Mouse (Mus musculus) erythroblast, embryonic 14.5 days (primary cell): Measurements from ENCODE around the gene Ccdc86.

Source experiments
- GATA1 ChIP-seq: IDR thresholded peaks from 2 replicates; pipeline ENCODE4 v1.6.1; 2012; ENCODE audit warnings: low read length, inconsistent platforms, mixed read lengths
- TAL1 ChIP-seq: IDR thresholded peaks from 3 replicates; pipeline ENCODE4 v1.6.1; 2012; ENCODE audit warnings: low read length, inconsistent platforms, mixed read lengths

- TF ChIP-seq TAL1 (no peak), GATA1 (no peak)
Measured at GRCm38 (mm10) chr19:10940097-10940800, 8.8 kb downstream of the Ccdc86 start.
